Mouse (Mus musculus) G1E (cell line): ENCODE data around the gene Icos.

Experiments
- CTCF ChIP-seq: IDR thresholded peaks from 2 replicates; pipeline ENCODE4 v1.5.1; 2012; ENCODE audit warnings: low read depth, low read length, inconsistent platforms, mixed read lengths
- POLR2AphosphoS5 ChIP-seq: IDR thresholded peaks from 2 replicates; pipeline ENCODE4 v1.6.1; 2012; ENCODE audit warnings: low read depth, low read length, inconsistent platforms; ENCODE audit not compliant: insufficient replicate concordance
- TAL1 ChIP-seq: conservative IDR thresholded peaks from 2 replicates; pipeline ENCODE4 v1.6.1; 2012; ENCODE audit warnings: low read depth, low read length, inconsistent platforms, mixed read lengths

GRCm38 (mm10) chr1:60958287-60958686 is 19.4 kb upstream of the Icos start:
- TF ChIP-seq CTCF = no peak
- no peak for TF ChIP-seq TAL1
- TF ChIP-seq POLR2AphosphoS5 = no peak
